Mouse (Mus musculus): ENCODE data around the gene Kif21b.

GRCm38 (mm10) chr1:136118875-136119274 lies 12.3 kb upstream of the Kif21b start:
- TF ChIP-seq POLR2A (IDR thresholded peaks at IDR 0.05; ENCODE audit: low read depth, low read length) (no peak), CTCF (IDR thresholded peaks at IDR 0.05; ENCODE audit: extremely low read depth, insufficient read length, insufficient replicate concordance, low read depth, low read length) (no peak)

Measured in small intestine, adult 2 months (tissue).